Mouse (Mus musculus) adrenal gland, postnatal 4 days (tissue): ENCODE data around the gene Man1c1. TPM values are rescaled to one million over a fixed set of nuclear protein-coding genes. Genes with fewer than 3 reads are reported as not detected.

Source experiments
- DNase-seq, 2 experiments: peaks; one replicate each; pipeline ENCODE4 v3.0.0; 2021 to 2022; ENCODE audit warnings: low spot score in 2 of 2, mixed read lengths in 2 of 2
- total RNA-seq, 2 experiments: library from RNA; stranded (reverse); gene quantifications; 2 replicates each; pipeline ENCODE4 v1.2.3; 2021

Gene Man1c1
- total RNA-seq, 2 experiments from 2014 or later, result 28.6 to 29.6 TPM

DNA sequence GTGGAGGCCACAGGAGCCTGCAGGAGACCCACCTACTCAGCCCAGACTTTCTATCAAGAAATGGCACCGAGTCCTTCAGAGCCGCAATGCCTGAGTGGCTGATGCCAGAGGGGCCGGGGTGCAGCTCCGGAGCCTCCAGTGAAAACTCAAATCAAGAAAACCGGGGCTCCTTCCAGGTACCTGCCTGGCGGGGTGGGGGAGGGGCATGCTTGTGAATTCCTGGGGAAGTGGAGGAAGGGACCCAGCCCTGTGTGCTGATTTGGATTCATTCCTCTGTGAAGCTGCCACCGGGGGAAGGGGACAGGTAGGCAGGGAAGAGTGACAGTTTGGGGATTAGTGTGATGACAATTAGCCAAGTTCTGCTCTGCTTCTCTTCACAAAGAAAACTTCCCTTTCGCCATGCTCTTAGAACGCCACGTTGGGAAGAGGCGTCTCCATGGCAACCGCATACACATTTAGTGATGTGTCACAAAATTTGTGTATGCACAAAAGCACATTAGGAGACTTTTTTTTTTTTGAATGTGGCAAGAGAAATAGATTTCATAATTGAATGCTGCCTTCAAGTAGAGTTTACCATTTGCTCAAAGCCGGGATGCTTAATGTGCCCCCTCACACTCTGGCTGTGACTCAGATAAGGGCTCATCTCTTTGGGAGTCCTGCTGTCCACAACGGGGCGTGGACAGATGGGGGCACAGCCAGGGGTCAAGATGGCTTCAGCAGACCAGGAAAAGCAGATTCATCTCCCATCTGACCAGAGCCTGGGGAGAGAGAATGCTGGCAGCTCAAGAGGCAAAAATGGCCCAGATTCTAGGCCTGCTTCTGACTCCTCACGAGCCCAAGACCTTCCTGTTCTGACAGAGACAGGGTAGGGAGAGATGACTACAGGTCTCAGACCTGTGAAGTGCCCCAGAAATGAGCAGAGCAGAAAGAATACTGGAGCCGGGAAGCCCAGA lies 26.3 kb downstream of the Man1c1 start:
- no peak for DNase-seq

DNA sequence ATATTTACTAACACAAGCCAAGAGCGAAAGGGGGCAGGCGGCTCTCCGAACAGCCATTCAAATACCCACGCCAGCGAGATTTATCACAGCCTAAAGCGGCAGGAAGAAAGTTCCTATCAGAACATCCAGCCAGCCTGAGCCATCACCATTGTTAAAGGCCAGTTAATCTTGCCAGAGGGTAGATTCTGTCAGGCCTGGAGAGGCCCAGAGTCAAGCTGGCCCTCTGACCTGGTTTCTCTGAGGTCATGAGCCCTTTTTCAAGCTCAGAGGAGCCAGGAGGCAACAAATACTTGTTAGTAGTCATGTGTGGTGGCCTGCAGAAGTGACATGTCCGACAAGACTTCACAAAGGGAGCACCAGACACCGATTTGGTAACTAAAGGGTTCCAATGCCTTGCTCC lies 28.3 kb downstream of the Man1c1 start:
- DNase-seq, result no peak

DNA sequence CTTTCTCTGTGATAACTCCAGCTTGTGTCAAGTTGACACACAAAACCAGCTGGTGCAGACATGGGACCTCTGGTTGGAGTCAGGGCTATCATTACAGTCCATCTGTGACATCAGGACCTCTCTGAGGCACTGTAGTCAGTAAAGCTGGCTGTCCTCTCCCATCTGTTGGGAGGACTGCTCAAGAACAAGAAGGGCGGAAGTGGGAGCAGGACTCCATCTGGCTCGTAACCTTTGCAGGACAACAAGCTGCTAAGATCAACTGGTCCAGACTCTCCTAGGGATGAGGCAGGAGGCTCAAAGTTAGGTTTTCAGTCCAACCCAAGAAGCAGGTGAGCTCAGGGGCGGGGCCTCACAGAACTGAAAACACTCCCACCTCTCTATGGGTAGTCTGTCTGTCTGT lies 29.1 kb downstream of the Man1c1 start:
- no peak for DNase-seq

DNA sequence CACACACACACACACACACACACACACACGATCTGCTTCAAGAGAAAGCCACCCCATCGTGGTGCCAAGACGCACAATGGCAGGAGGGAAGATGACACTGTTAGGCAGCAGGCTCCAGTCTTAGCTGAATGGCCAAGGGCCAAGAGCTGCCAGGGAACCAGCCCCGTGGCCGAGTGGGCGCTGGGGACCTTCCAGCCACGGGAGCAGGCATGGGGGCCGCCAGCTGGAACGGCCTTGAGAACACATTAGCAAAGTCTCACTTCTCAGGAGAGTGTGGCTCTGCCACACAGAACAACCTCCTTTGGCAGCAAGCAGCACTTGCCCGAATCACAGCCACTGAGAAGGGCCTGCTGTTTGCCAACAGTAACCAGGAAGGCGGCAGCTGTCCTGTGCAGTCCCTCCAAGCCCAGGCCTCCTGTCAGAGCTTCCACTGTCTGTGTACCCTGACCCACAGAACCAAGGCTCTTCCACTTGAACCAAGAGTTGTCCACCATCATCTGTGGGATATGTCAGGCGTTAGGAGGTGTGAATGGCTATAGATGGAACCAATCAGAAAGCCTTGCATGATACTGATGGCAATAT lies 30.1 kb downstream of the Man1c1 start:
- DNase-seq, result no peak

DNA sequence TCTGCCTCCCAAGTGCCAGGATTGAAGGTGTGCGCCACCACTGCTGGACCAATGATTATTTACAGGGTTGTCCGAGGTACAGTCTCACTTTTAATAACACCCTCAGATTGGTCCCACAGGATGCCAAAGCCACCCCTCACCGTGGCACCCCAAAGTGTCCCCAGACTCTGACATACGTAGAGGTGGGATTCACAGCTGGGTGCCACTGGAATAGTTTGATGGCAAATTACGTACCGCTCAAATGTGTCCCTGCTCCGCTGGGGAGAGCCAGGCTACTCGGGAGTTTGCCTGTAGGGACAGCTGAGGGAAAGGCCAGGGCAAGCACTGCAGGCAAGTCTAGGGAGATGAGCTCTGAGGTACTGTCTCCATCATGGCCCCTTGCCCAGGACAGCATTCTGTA lies 30.9 kb downstream of the Man1c1 start:
- DNase-seq, result no peak

DNA sequence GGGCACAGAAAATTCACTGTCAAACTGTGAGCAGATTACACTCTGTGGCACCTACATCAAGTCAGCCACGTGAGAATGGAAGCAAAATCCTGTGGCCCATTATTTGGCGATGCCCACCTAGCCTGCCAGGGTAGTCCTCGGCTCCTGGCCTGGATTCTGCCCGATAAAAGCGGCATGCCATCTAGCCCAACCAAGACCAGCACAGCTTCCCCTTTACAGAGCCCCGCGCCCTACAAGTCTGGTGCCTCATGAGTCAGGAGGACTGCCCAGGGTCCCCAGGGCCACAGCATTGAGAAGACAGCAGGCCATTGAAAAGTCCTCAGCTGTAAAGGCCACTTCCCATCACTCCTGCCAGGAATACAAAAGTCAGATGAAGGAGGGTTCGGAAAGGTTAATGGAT lies 31.8 kb downstream of the Man1c1 start:
- no peak for DNase-seq

DNA sequence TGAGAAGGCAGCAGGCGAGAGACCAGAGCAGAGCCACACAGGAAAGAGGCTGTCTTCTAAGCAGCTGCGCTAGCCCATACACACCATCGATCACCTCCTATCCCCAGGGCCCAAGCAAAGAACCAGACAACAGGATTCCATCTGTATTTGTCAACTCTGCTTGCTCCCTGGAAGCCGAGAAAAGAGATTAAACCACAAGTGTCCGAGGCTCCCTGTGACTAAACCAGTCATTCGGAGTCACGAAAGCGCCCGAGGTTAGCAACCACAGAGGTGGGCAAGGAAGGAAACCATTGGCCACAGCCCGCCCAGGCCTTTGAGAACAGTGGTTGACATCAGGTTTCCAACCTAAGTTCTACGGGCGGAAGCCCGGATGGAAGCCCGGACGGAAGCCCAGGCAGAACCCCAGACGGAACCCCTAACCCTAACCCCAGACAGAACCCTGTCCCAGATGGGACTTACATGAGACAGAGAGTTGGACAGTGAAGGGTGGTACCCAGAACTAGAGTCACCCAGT lies 32.4 kb downstream of the Man1c1 start:
- no peak for DNase-seq

DNA sequence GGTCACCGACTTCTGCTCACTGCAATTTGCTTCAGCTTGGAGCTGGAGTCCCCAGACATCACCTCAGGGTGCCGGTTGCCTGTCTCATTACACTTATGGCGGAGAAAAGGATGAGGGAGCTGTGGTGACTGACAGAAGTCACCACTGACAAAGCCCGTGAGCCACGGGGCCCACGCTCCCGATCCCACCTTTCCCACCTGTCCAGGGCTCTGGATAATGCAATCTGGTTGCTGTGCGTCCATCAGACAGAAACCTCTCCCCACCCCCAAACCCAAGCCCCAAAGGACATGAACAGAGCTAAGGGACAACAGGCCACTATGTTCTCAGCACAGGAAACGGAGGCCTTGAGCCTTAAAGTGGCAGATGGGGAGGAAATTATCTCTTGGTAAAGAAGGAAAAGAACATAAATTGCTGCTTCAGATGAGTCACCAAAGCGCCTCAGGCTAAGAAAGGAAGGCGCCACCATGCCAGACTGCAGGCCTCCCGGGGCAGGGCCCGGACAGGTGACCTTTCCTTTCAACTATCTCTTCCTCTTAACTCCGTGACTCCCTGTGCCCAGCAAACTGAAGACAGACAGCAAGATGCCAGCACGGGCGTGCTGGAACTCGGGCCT lies 34.2 kb downstream of the Man1c1 start:
- DNase-seq, result peak in 1 of 2 experiments; percentile 32

DNA sequence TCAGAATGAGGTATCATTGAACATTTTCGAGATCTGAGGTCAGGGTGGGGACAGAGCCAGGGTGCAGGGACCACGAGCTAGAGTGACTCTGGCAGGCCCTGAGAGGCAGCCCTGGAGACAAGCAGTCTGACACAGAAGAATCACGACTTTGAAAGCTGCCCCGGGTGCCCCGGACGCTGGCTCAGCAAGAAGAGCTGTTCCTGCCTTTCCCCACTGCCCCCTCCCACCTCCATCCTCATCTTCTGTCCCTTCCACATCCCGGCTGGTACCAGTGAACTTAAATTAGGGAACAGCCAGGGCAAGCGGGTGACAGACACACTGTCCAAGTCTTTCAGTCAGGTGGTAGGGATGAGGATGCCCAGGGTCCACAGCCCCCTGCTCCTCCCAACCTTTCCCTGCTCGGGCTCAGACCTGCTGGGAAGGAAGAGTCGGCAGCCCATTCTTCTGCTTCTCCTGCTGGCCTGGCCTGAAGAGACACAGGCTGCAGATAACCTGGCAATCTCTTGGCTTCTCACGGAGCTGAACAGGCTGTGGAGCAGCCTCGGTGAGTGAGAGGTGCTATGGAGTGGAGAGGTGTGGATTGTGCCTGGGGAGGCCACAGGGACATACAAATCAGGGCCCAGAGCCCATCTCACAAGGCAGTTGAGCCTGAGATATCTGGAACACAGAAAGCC lies 35.6 kb downstream of the Man1c1 start:
- no peak for DNase-seq

DNA sequence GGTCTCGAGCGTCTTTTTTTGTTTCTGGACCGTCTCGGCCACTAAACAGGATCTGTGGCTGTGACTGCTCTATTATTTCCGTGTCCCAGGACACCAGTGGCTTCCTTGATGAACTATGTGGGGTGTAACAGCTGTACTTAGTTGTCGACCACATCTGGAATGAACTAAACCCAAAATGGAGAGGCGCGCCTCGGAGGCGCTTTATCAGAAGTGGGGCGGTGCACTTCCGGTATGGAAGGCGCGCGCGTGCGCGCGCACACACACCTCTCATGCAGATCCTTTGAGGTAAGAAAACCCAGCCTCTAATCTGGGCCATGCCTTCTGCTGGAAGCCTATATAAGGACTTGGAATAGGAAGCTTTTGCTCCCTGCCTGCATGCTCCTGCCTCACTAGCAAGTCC lies 37.7 kb downstream of the Man1c1 start:
- no peak for DNase-seq

DNA sequence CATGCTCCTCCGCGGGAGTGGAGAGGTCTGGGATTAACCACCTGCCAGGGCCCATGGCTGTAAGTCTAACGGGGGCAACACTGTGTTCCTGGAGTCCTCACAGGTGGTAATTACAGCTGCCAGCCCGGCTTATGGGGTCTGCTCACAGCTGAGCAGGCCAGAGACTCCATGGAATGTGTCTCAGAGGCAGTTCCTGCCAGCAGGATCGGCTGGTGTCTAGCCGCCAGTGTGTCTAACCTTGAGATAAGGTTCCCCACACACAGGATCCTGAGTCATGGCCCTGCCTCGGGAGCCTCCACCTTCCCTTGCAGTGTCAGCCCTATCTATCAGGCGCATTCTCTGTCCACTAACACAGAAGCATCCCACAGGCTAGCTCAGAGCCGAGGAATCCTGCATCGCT lies 41.0 kb downstream of the Man1c1 start:
- peak in 1 of 2 experiments; percentile 55 for DNase-seq

DNA sequence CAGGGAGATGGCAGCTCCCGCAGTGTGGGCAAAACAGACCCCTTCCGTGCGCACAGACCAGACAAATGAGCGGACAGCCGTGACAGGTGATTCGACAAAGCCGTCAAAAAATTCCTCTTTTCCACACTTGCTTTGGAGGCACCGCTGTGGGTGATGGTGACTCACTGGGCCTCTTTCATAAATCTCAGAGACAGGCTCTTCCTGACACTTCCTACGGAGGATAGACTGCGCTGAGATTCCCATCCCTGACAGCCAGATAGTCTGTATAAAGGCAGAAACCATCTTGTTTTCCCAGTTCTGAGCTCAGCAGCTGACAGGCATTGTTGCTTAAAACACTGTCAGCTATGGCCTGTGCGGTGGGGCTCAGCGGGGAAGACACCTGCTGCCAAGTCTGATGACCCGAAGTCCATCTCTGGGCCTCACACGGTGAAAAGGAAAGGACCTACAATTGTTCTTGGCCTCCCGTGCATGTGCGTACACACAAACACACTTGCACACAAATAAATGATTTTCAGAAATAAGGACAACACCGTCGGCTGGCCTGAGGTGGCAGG lies 43.4 kb downstream of the Man1c1 start:
- no peak for DNase-seq

DNA sequence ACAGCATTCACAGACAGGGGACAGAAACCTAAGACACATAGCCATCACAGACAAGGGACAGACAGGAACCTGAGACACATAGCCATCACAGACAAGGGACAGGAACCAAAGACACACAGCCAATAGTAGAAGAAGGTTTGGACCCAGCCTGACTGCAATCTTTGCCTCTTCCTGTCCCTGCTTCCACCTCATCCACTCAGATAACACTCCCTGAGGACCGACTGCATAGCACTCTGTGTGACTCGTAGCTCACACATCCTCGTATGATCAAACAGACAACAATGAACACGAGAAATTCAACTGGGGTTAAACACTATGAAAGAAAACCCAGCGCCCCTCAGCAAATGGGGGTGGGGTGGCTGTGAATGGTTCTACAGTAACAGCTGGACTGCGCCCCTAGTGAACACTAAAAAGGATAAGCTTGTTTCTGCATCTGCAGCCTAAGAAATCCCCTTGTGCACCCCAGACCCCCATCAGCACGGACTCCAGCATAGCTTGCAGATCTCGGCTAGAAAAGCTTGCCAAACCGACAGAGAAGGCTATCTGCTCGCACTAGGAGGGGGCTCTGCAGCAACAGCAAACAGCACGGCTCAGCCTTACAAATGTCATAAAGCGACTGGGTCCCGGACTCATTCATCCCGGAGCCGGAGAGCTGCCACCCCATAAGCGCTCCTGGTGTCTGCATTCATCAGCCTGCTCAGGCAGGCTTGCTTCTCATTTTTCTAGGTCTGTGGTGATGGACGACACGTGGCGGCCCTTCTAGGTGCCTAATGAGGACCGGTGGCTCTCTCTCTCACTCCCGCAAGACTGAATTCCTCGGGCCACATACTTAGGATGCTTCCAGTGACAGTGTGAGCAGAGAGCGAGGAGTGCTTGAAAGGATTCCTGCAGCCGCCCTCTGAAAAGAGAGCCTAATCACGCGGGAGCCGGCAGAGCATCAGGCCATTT lies 44.5 kb downstream of the Man1c1 start:
- no peak for DNase-seq

DNA sequence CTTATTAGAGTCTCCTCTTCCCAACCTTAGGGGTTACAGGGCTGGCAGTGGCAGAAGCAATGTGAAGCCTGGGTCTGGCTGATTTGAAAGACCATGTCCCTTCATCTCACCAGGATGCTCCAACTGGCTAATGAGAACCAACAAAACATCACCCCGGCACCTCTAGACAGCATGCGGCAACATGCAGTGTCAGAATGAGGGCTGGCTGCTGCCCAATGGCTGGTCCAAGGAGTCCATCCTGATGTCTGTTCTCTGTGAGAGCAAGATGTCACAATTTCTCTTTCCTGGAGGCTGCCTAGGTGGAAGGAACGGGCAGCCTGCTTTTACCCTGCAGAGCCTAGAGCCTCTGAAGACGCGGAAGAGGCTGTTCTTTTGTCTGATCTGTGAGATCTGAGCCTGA lies 46.6 kb downstream of the Man1c1 start:
- no peak for DNase-seq

DNA sequence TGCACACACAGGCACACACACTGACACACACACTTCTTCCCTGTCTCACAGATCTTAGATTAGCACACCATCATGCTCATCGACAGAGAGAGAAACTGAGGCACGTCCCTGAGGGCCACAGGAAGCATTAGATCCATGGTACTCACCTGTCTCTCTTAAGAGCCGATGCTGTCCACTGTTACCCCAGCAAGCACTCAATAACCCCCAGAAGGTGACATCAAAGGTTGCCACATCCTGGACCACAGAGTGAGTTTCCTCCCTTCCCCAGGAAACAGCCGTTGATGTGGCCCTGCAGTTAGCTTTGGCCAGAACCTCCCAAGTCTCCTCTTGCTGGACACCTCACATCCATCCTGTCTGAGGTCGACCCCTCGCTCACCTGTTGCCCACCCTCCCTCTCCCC lies 49.7 kb downstream of the Man1c1 start:
- DNase-seq, result no peak

DNA sequence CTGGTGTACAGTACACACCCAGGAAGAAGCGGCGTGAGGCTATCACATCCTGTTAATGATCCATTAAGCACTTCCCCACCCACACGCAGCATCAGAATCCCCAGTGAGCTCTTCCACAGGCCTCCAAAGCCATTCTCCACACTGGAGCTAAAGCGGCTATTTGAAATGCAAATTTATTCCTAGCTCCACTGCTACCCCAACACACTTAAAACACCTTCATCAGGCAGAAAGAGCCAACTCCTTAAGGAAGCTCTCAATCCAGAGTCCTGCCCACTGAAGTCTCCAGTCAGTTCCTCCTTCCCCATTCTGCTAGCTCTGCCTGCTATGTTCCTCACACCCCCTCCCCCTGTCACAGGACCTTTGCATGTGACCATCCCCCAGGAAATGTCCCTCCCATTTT lies 51.4 kb downstream of the Man1c1 start:
- no peak for DNase-seq

DNA sequence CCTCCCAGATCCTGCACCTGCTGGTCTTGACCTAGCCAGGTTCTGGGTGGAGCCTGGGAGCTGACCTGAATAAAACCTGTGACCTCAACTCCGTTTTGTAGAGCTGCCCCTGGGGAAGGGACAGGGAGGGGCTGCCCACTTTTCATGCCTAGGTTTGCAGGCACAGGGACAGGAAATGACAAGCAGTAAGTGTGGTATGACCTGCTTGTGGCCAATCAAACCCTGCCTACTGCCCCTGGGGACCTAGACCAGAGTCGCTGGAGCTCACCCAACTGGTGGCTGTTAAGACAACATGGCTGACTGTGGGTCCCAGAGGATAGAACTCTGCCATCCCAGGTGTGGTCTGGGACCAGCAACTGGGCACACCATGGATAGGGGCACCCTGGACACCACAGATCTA lies 51.9 kb downstream of the Man1c1 start:
- no peak for DNase-seq

DNA sequence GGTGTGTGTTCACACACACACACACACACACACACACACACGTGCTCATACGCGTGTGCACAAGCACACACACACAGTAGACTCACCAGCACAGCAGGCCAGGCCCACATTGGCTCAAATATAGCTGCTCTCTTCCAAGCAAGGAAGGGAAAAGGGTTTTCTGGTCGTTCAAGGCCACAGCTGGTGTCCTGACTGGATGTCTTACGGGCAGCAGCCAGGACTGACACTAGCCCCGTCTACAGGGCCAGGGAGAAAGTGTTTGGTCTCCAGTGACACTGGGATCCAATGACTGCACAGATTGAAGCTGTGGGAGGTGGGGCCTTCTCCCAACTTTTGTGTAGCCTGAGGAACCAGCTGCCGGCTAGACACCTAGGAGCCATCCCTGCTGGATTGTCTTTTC lies 52.7 kb downstream of the Man1c1 start:
- no peak for DNase-seq

DNA sequence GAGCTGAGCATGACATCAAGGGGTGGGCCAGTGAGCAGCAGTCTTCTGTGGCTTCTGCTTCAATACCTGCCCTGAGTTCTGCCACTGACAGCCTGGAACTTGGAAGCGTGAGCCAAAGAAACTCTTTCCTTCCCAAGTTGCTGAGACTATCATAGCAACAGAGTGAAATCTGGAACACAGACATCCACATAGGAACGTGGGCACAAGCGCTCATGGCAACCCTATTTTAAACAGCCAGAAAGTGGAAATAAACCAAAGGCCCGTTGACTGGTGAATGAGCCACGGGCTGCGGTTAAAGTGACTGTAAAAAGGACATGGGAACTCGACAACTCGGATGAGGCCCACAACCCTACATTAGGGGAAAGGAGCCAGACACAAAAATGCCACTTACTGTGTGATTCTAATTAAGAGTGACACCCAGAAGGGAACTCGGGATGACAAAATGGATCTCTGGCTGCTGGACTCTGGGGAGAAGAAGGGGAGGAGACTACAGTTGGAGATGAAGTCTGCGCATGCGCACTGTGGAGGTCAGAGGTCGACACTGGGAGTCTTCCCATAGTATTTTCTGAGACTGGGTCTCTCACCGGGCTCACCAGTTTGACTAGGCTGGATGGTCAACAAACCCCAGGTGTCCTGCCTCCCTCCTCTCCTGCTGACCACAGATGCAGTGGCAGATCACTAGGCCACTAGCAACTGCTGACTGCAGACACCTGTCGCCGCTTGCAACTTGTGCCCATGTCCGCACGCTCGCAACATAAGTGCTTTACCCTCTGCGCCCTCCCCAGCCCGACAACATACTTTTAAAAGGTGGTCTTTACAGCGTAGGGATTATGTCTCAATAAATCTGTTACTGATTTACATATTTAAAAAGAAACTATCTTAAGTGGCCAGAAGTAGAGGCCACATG lies 58.8 kb downstream of the Man1c1 start:
- DNase-seq, result no peak
